Mouse (Mus musculus) brown adipose tissue, adult 24 weeks (tissue): Measurements from ENCODE around the gene Scd3. TPM values are rescaled to one million over a fixed set of nuclear protein-coding genes. Genes with fewer than 3 reads are reported as not detected.

Experiments
- H3K27ac ChIP-seq: fragments of 200-500 bp; replicated peaks from 2 replicates; pipeline ENCODE4 v1.5.1; 2012; ENCODE audit warnings: low read depth, mild to moderate bottlenecking, low read length
- H3K4me1 ChIP-seq: fragments of 200-500 bp; 2 replicates; pipeline ENCODE4 v1.6.1; 2012; ENCODE audit warnings: low read length, mixed read lengths; ENCODE audit not compliant: control insufficient read depth, insufficient read depth, insufficient read length
- H3K4me3 ChIP-seq: fragments of 200-500 bp; 2 replicates; pipeline ENCODE4 v1.5.1; 2012; ENCODE audit warnings: low read depth, mild to moderate bottlenecking, low read length, moderate library complexity; ENCODE audit not compliant: insufficient read depth
- polyA plus RNA-seq: library from polyadenylated mRNA; stranded (reverse); fragments of >200 nt; gene quantifications from 2 replicates; pipeline ENCODE4 v1.2.4, GENCODE M21; 2012; ENCODE audit not compliant: missing spikeins, insufficient read depth, insufficient read length

Scd3 gene
- 2.2 and 6.0 TPM in 2 replicates for polyA plus RNA-seq

GRCm38 (mm10) chr19:44203015-44203564 lies at the start of gene Scd3:
Scd3 (plus strand) TSS chr19:44203269.
- no peaks in the 10 kb centered on the region for H3K4me1 ChIP-seq
- no peak within 1 kb of the TSS for H3K4me3 ChIP-seq
- no peak within 1 kb of the TSS for H3K27ac ChIP-seq

GRCm38 (mm10) chr19:44153781-44154180 lies 49.3 kb upstream of the Scd3 start:
- H3K4me3 ChIP-seq: no peak overlapping the region
- H3K4me1 ChIP-seq: no peaks in the 10 kb centered on the region
- no peak overlapping the region for H3K27ac ChIP-seq

GRCm38 (mm10) chr19:44157005-44157404 lies 46.1 kb upstream of the Scd3 start:
- no peaks in the 10 kb centered on the region for H3K4me1 ChIP-seq
- H3K27ac ChIP-seq: no peak overlapping the region
- H3K4me3 ChIP-seq: no peak overlapping the region

- no peaks in the 10 kb centered on the region for H3K4me1 ChIP-seq
- no peak overlapping the region for H3K4me3 ChIP-seq
- H3K27ac ChIP-seq: no peak overlapping the region
These were observed 43.7 kb upstream of the Scd3 start for GRCm38 (mm10) chr19:44159386-44159785.

GRCm38 (mm10) chr19:44161515-44161914 lies 41.6 kb upstream of the Scd3 start:
- Histone ChIP-seq H3K4me3 (no peak overlapping the region), H3K4me1 (no peaks in the 10 kb centered on the region), H3K27ac (no peak overlapping the region)

- Histone ChIP-seq H3K27ac (no peak overlapping the region), H3K4me3 (no peak overlapping the region), H3K4me1 (no peaks in the 10 kb centered on the region)
These were observed 28.2 kb upstream of the Scd3 start for GRCm38 (mm10) chr19:44174835-44175234.

- H3K27ac ChIP-seq: no peak overlapping the region
- H3K4me3 ChIP-seq: no peak overlapping the region
- H3K4me1 ChIP-seq: no peaks in the 10 kb centered on the region
These were observed 26.3 kb upstream of the Scd3 start for GRCm38 (mm10) chr19:44176741-44177140.

- H3K4me3 ChIP-seq: no peak overlapping the region
- no peak overlapping the region for H3K27ac ChIP-seq
- H3K4me1 ChIP-seq: no peaks in the 10 kb centered on the region
These were observed 22.6 kb upstream of the Scd3 start for GRCm38 (mm10) chr19:44180502-44180901.

- no peak overlapping the region for H3K27ac ChIP-seq
- no peaks in the 10 kb centered on the region for H3K4me1 ChIP-seq
- H3K4me3 ChIP-seq: no peak overlapping the region
These were observed 19.1 kb upstream of the Scd3 start for GRCm38 (mm10) chr19:44183968-44184367.

GRCm38 (mm10) chr19:44189056-44189455 lies 14.0 kb upstream of the Scd3 start:
- H3K4me3 ChIP-seq: no peak overlapping the region
- H3K4me1 ChIP-seq: no peaks in the 10 kb centered on the region
- H3K27ac ChIP-seq: no peak overlapping the region

GRCm38 (mm10) chr19:44192342-44192741 lies 10.7 kb upstream of the Scd3 start, which contains the start of gene Pkd2l1:
Pkd2l1 (minus strand) TSS chr19:44192442.
- H3K4me1 ChIP-seq: no peaks in the 10 kb centered on the region
- no peak within 1 kb of the TSS for H3K27ac ChIP-seq
- no peak within 1 kb of the TSS for H3K4me3 ChIP-seq

- Histone ChIP-seq H3K4me3 (no peak overlapping the region), H3K27ac (no peak overlapping the region), H3K4me1 (no peaks in the 10 kb centered on the region)
These were observed 9.2 kb upstream of the Scd3 start for GRCm38 (mm10) chr19:44193906-44194305.

GRCm38 (mm10) chr19:44195138-44195537 lies 7.9 kb upstream of the Scd3 start:
- H3K27ac ChIP-seq: no peak overlapping the region
- no peaks in the 10 kb centered on the region for H3K4me1 ChIP-seq
- H3K4me3 ChIP-seq: no peak overlapping the region

GRCm38 (mm10) chr19:44197053-44197852 lies 5.8 kb upstream of the Scd3 start:
- H3K4me1 ChIP-seq: no peaks in the 10 kb centered on the region
- no peak overlapping the region for H3K4me3 ChIP-seq

GRCm38 (mm10) chr19:44198494-44198893 lies 4.6 kb upstream of the Scd3 start:
- Histone ChIP-seq H3K27ac (no peak overlapping the region), H3K4me1 (no peaks in the 10 kb centered on the region), H3K4me3 (no peak overlapping the region)

More at GRCm38 (mm10) chr19:44197053-44197852, 5.8 kb upstream of the Scd3 start:
- no peak overlapping the region for H3K27ac ChIP-seq

GRCm38 (mm10) chr19:44198964-44199363 lies 4.1 kb upstream of the Scd3 start:
- H3K4me3 ChIP-seq: no peak overlapping the region
- H3K27ac ChIP-seq: no peak overlapping the region
- H3K4me1 ChIP-seq: no peaks in the 10 kb centered on the region
